15 mouse cellular contexts compared by ENCODE assay signal in the genomic region with DNA sequence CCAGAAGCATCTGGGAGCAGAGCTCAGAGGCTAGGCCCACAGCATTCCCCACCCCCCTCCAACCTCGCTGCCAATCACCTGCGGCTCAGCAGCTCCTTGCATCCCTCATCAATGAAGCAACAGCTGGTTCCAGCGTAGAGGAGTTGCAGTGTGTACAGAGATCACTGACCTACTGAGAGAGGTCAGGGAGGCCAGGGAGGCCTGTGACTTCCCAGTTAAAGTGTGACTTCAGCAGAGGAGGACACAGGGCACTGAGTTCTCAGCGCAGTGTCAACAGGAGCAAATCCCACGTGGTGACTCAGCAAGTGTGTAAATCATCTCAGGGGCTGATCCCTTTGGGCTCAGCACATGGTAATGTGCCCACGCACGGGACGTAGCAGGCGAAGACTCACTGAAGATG. TPM values are rescaled to one million over a fixed set of nuclear protein-coding genes. Genes with fewer than 3 reads are reported as not detected.
DNase-seq lines count a peak whose midpoint lies in the region; ATAC-seq and TF ChIP-seq lines count a peak whose summit lies in the region.
"Had no signal": no experiment of that assay in that cellular context is flagged by ENCODE, and none has a peak within 500 bp of the region (broad histone marks: within the 10 kb centered on the region; RNA-seq: fewer than 3 reads in every experiment).

No protein-coding gene starts in this region.

- 34% methylated on average over 9 of the region's 9 CpGs for WGBS in neural tube, embryonic 15.5 days
- WGBS in liver, adult 2 months = 15% methylated on average over 9 of the region's 9 CpGs

- ATAC-seq in neural tube, embryonic 15.5 days (ENCODE audit: low FRiP score) = no peak
- no peak for ATAC-seq in frontal cortex, adult (ENCODE audit: low TSS enrichment)
- ATAC-seq: lung, postnatal 0 days had no signal

- H3K36me3 ChIP-seq in neural tube, embryonic 15.5 days = no peaks in the 10 kb centered on the region
- H3K36me3 ChIP-seq in liver, adult 2 months (ENCODE audit: control insufficient read depth, insufficient read depth, low read length) = no peaks in the 10 kb centered on the region
- H3K36me3 ChIP-seq: forebrain, embryonic 12.5 days; hindbrain, embryonic 15.5 days; neural tube, embryonic 12.5 days had no signal

- no peak overlapping the region for H3K9ac ChIP-seq in neural tube, embryonic 15.5 days (replicated peaks)
- H3K9ac ChIP-seq in liver, adult 2 months (ENCODE audit: low read depth, low read length) = no peak overlapping the region
- H3K9ac ChIP-seq: forebrain, embryonic 12.5 days; hindbrain, embryonic 15.5 days; neural tube, embryonic 12.5 days had no signal

- DNase-seq in neural tube, embryonic 10.5 days (ENCODE audit: extremely low spot score, low spot score) = peak; percentile 63
- DNase-seq in kidney, adult 8-10 months = peak; percentile 83 to 85
- DNase-seq in liver, adult 2 months (ENCODE audit: extremely low read depth, low read depth, low spot score) = peak; percentile 98
- DNase-seq in lung, postnatal 36 days = no peak
- DNase-seq in gastrocnemius, adult 8-10 months (ENCODE audit: low spot score in 2 of 2) = no peak
- DNase-seq: cerebellum, postnatal 36 days had no signal

- H3K9me3 ChIP-seq in neural tube, embryonic 15.5 days (replicated peaks) = no peaks in the 10 kb centered on the region
- H3K9me3 ChIP-seq: forebrain, embryonic 12.5 days; hindbrain, embryonic 15.5 days; neural tube, embryonic 12.5 days had no signal

- H3K4me2 ChIP-seq in neural tube, embryonic 15.5 days = no peak overlapping the region
- H3K4me2 ChIP-seq: forebrain, embryonic 12.5 days; hindbrain, embryonic 15.5 days; neural tube, embryonic 12.5 days had no signal

- no peaks in the 10 kb centered on the region; the same call in 1 of the 2 replicates for H3K27me3 ChIP-seq in neural tube, embryonic 15.5 days (replicated peaks)
- H3K27me3 ChIP-seq in liver, adult 2 months (ENCODE audit: control insufficient read depth, insufficient read depth, low read length) = no peaks in the 10 kb centered on the region
- H3K27me3 ChIP-seq: hindbrain, embryonic 15.5 days; neural tube, embryonic 12.5 days had no signal

- no peak for TF ChIP-seq POLR2A in liver, adult 2 months (IDR thresholded peaks at IDR 0.05; ENCODE audit: extremely low read depth, insufficient read depth, low read length)

- no peaks in the 10 kb centered on the region for H3K4me1 ChIP-seq in neural tube, embryonic 15.5 days
- peaks cover 15% of the 10 kb centered on the region; the same call in 1 of the 2 replicates for H3K4me1 ChIP-seq in liver, adult 2 months (ENCODE audit: control insufficient read depth, insufficient read depth, low read length)
- H3K4me1 ChIP-seq: hindbrain, embryonic 15.5 days had no signal

- H3K79me2 ChIP-seq in liver, adult 2 months (ENCODE audit: control insufficient read depth, insufficient read depth, low read length) = no peaks in the 10 kb centered on the region

- TF ChIP-seq CTCF in liver, adult 2 months (IDR thresholded peaks at IDR 0.05; ENCODE audit: low read depth, low read length) = no peak

- no peak overlapping the region for H3K27ac ChIP-seq in neural tube, embryonic 15.5 days (replicated peaks)
- H3K27ac ChIP-seq in liver, adult 2 months (replicated peaks; ENCODE audit: insufficient read depth, low read depth, low read length) = peak overlapping the region; percentile 65
- H3K27ac ChIP-seq: forebrain, embryonic 12.5 days; hindbrain, embryonic 15.5 days; neural tube, embryonic 12.5 days had no signal

- H3K4me3 ChIP-seq in neural tube, embryonic 15.5 days (replicated peaks) = no peak overlapping the region
- no peak overlapping the region for H3K4me3 ChIP-seq in liver, adult 2 months (ENCODE audit: insufficient read depth, low read depth, low read length)
- H3K4me3 ChIP-seq: forebrain, embryonic 12.5 days; hindbrain, embryonic 15.5 days; neural tube, embryonic 12.5 days had no signal

RNA-seq across cellular contexts. Expression of gene Bcas1, which starts 32.2 kb away (rescaled TPM):
- polyA plus RNA-seq in neural tube, embryonic 15.5 days (2015; fragmentation: Nextera tagmentation; extraction: Ambion mirVana) = 9.2 and 10.6 TPM in 2 replicates
- 0.07 TPM in 1 of 2 replicates, not detected in the other for total RNA-seq in liver, adult 2 months (2014; rRNA removed)
- polyA plus RNA-seq in liver, adult 2 months (2012; rRNA removed) = 0.02 TPM in 1 of 2 replicates, not detected in the other
- 1 to 10 TPM in 2 of 4 experiments, under 1 TPM in 2; 0.41 to 1.5 (median 0.92) TPM for total RNA-seq in gastrocnemius, adult 8-10 months (2022)

RNA-seq across cellular contexts. Expression of gene Pfdn4, which starts 36.4 kb away (rescaled TPM):
- polyA plus RNA-seq in neural tube, embryonic 15.5 days (2015; fragmentation: Nextera tagmentation; extraction: Ambion mirVana) = 125 and 142 TPM in 2 replicates
- 5.4 and 10.6 TPM in 2 replicates for total RNA-seq in liver, adult 2 months (2014; rRNA removed)
- 1.4 and 1.8 TPM in 2 replicates for polyA plus RNA-seq in liver, adult 2 months (2012; rRNA removed)
- 10 to 100 TPM in 3 of 4 experiments, 1 to 10 TPM in 1; 8.3 to 15.2 (median 10.4) TPM for total RNA-seq in gastrocnemius, adult 8-10 months (2022)

RNA-seq across cellular contexts. Expression of gene Cyp24a1, which starts 37.1 kb away (rescaled TPM):
- polyA plus RNA-seq in neural tube, embryonic 15.5 days (2015; fragmentation: Nextera tagmentation; extraction: Ambion mirVana) = 0.12 TPM in 1 of 2 replicates, not detected in the other
- total RNA-seq in liver, adult 2 months (2014; rRNA removed) = not detected in 2 replicates
- polyA plus RNA-seq in liver, adult 2 months (2012; rRNA removed) = not detected in 2 replicates
- total RNA-seq in gastrocnemius, adult 8-10 months (2022) = not detected
- total RNA-seq: heart, adult 8-10 months; left cerebral cortex, adult 18-20 months had no signal
- polyA plus RNA-seq: forebrain, embryonic 12.5 days; lung, postnatal 0 days; stomach, embryonic 14.5 days had no signal

Comparison
In these comparisons a context has a peak if more than half of its experiments do, and no peak if none do; other contexts are left out.
1. DNase-seq: peak in neural tube, embryonic 10.5 days (single experiment), kidney, adult 8-10 months (2 of 2) and liver, adult 2 months (single experiment); none in lung, postnatal 36 days (single experiment) and gastrocnemius, adult 8-10 months (0 of 2).